Mouse (Mus musculus) liver, postnatal 0 days (tissue): ENCODE data around the gene Astn2. TPM values are rescaled to one million over a fixed set of nuclear protein-coding genes. Genes with fewer than 3 reads are reported as not detected.

Experiments
- ATAC-seq: fragments of 200-750 bp; cut with Nextera tagmentation; 2 replicates; pipeline ENCODE4 v1.8.0; 2017; ENCODE audit warnings: mild to moderate bottlenecking, moderate library complexity
- DNase-seq: peaks from one replicate; pipeline ENCODE4 v3.0.0-alpha.2; 2016
- H3K27ac ChIP-seq: fragments of 300-500 bp; sonication (generic); 2 replicates; pipeline ENCODE4 v1.5.1; 2014; ENCODE audit warnings: antibody characterized with exemption, moderate library complexity, mild to moderate bottlenecking, low read depth
- H3K27me3 ChIP-seq: fragments of 300-500 bp; sonication (generic); 2 replicates; pipeline ENCODE4 v1.6.1; 2014; ENCODE audit warnings: low read length, control low read depth, mixed read lengths; ENCODE audit not compliant: insufficient read depth
- H3K36me3 ChIP-seq: fragments of 300-500 bp; sonication (generic); replicated peaks from 2 replicates; pipeline ENCODE4 v1.6.1; 2014; ENCODE audit warnings: mild to moderate bottlenecking, control low read depth, low read length, moderate library complexity, mixed read lengths; ENCODE audit not compliant: insufficient read depth
- H3K4me1 ChIP-seq: fragments of 300-500 bp; sonication (generic); 2 replicates; pipeline ENCODE4 v1.6.1; 2014; ENCODE audit warnings: antibody characterized with exemption, mild to moderate bottlenecking, control low read depth; ENCODE audit not compliant: insufficient read depth
- H3K4me2 ChIP-seq: fragments of 300-500 bp; sonication (generic); 2 replicates; pipeline ENCODE4 v1.6.1; 2014; ENCODE audit warnings: low read depth, mild to moderate bottlenecking, low read length, moderate library complexity, mixed read lengths
- H3K4me3 ChIP-seq: fragments of 300-500 bp; sonication (generic); 2 replicates; pipeline ENCODE4 v1.5.1; 2014; ENCODE audit warnings: low read depth, low read length
- H3K9ac ChIP-seq: fragments of 300-500 bp; sonication (generic); replicated peaks from 2 replicates; pipeline ENCODE4 v1.6.1; 2014; ENCODE audit warnings: mild to moderate bottlenecking, moderate library complexity
- H3K9me3 ChIP-seq: fragments of 300-500 bp; sonication (generic); 2 replicates; pipeline ENCODE4 v1.6.1; 2016; ENCODE audit warnings: mild to moderate bottlenecking, control low read depth, low read length, mixed read lengths
- CTCF ChIP-seq: sonication (generic); IDR thresholded peaks from 2 replicates; pipeline ENCODE4 v1.5.1; 2016; ENCODE audit warnings: antibody characterized with exemption, low read depth
- EP300 ChIP-seq: IDR thresholded peaks from 2 replicates; pipeline ENCODE4 v1.6.1; 2016; ENCODE audit warnings: antibody characterized with exemption, low read depth, mild to moderate bottlenecking
- WGBS: fragments of 180-500 bp; shearing (Covaris S2); extraction: QIAGEN DNeasy Blood & Tissue Kit; methylation state at CpG from one replicate; pipeline ENCODE4 v1.1.7; 2014; ENCODE audit not compliant: insufficient replicate concordance; 5-methylcytosine and 5-hydroxymethylcytosine counted together
- polyA plus RNA-seq: library from polyadenylated mRNA; unstranded; fragments of >200 nt; fragmentation: Nextera tagmentation; extraction: Ambion mirVana; gene quantifications from 2 replicates; pipeline ENCODE4 v1.2.1, GENCODE M21; 2015

Gene Astn2
- polyA plus RNA-seq, 1 experiment from 2014 or later, result 0.02 TPM

- Histone ChIP-seq H3K4me2 (no peak overlapping the region), H3K27me3 (no peaks in the 10 kb centered on the region)
- WGBS, result 68% methylated on average over 3 of the region's 3 CpGs
These were observed 642.3 kb downstream of the Astn2 start for GRCm38 (mm10) chr4:65762116-65762515.

GRCm38 (mm10) chr4:65761658-65762057, 642.8 kb downstream of the Astn2 start:
- no peaks in the 10 kb centered on the region for H3K27me3 ChIP-seq
- H3K36me3 ChIP-seq, result no peaks in the 10 kb centered on the region
- TF ChIP-seq EP300 (no peak), CTCF (no peak)
- ATAC-seq (no peak), DNase-seq (no peak)
- no peak overlapping the region for H3K4me2 ChIP-seq
- no peak overlapping the region for H3K9ac ChIP-seq
- H3K4me3 ChIP-seq, result no peak overlapping the region
- H3K9me3 ChIP-seq, result no peaks in the 10 kb centered on the region
- no peaks in the 10 kb centered on the region for H3K4me1 ChIP-seq
- 72% methylated on average over 3 of the region's 3 CpGs for WGBS
- no peak overlapping the region for H3K27ac ChIP-seq

More at GRCm38 (mm10) chr4:65762116-65762515, 642.3 kb downstream of the Astn2 start:
- ATAC-seq (no peak), DNase-seq (no peak)
- H3K9ac ChIP-seq, result no peak overlapping the region
- TF ChIP-seq CTCF (no peak), EP300 (no peak)
- H3K27ac ChIP-seq, result no peak overlapping the region
- no peak overlapping the region for H3K4me3 ChIP-seq
- no peaks in the 10 kb centered on the region for H3K4me1 ChIP-seq
- H3K36me3 ChIP-seq, result no peaks in the 10 kb centered on the region
- no peaks in the 10 kb centered on the region for H3K9me3 ChIP-seq

- no peak overlapping the region for H3K9ac ChIP-seq
- WGBS, result 71% methylated on average over 1 of the region's 1 CpGs
These were observed 645.6 kb downstream of the Astn2 start for GRCm38 (mm10) chr4:65758875-65759201.

DNA sequence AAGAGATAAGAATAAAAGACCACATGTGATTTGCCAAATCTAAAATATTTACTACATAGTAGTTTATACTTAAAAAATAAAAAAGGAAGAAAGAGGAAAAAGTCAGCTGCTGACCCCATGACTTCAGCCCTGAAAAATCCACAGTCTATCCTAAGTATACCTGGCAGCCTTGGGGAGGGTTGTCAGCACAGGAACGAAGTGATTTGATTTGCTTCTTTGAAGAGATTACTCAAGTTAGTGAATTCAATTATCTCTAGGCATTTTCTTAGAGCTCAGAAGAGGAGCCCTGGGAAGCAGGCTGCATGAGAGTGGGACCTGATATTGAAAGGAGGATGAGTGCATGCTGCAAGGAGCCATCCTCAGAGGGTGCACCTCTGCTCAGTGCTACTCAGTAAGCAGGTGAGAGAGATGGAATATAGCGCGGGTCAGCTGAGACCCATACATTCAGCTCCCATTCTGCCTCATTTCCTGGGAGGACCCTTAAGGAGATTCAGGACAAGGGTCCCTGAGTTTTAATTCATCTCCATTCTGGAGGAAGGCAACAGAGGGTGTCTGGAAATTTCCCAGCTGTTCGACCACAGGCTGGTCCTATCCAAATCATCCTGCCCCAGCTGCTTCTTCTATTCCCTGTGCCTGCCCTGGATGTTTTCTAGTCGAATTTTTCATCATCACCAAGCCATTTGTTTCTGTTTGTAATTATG, 646.1 kb downstream of the Astn2 start:
- Histone ChIP-seq H3K36me3 (no peaks in the 10 kb centered on the region), H3K9ac (no peak overlapping the region), H3K27me3 (no peaks in the 10 kb centered on the region), H3K4me3 (no peak overlapping the region), H3K9me3 (no peaks in the 10 kb centered on the region), H3K27ac (no peak overlapping the region), H3K4me1 (no peaks in the 10 kb centered on the region), H3K4me2 (no peak overlapping the region)
- no peak for ATAC-seq
- 55% methylated on average over 5 of the region's 5 CpGs for WGBS
- no peak for TF ChIP-seq CTCF
- no peak for TF ChIP-seq EP300
- DNase-seq, result no peak

More at GRCm38 (mm10) chr4:65758875-65759201, 645.6 kb downstream of the Astn2 start:
- Histone ChIP-seq H3K9me3 (no peaks in the 10 kb centered on the region), H3K4me3 (no peak overlapping the region), H3K4me2 (no peak overlapping the region), H3K36me3 (no peaks in the 10 kb centered on the region), H3K27me3 (no peaks in the 10 kb centered on the region), H3K4me1 (no peaks in the 10 kb centered on the region), H3K27ac (no peak overlapping the region)
- no peak for TF ChIP-seq EP300
- TF ChIP-seq CTCF, result no peak
- ATAC-seq (no peak), DNase-seq (no peak)

GRCm38 (mm10) chr4:65752941-65753340, 651.5 kb downstream of the Astn2 start:
- Histone ChIP-seq H3K36me3 (no peaks in the 10 kb centered on the region), H3K27ac (no peak overlapping the region), H3K9me3 (no peaks in the 10 kb centered on the region), H3K4me1 (no peaks in the 10 kb centered on the region), H3K9ac (no peak overlapping the region), H3K4me2 (no peak overlapping the region), H3K27me3 (no peaks in the 10 kb centered on the region), H3K4me3 (no peak overlapping the region)
- no peak for DNase-seq
- TF ChIP-seq CTCF (no peak), EP300 (no peak)
- WGBS, result 57% methylated on average over 3 of the region's 3 CpGs
- ATAC-seq, result no peak

DNA sequence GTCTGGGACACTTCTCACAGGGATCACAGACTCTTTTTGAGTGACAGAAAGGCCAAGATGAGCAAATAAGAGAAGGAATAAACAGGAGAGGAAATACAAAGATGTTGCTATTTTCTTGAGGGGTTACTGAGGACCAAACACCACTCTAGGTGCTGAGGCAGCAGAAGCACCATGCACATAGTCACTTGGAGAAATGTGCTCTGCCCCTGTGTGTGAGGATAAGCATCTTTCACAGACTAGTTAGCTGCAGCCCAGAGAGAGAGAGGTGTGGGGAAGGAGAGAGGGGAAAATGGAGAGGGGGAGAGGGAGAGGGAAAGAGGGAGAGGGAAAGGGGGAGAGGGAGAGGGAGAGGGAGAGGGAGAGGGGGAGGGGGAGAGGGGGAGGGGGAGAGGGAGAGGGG, 659.6 kb downstream of the Astn2 start:
- H3K27ac ChIP-seq, result no peak overlapping the region
- no peak overlapping the region for H3K9ac ChIP-seq
- ATAC-seq (no peak), DNase-seq (no peak)
- no peaks in the 10 kb centered on the region for H3K36me3 ChIP-seq
- H3K27me3 ChIP-seq, result no peaks in the 10 kb centered on the region
- no peaks in the 10 kb centered on the region for H3K4me1 ChIP-seq
- no peak for TF ChIP-seq CTCF
- TF ChIP-seq EP300, result no peak
- no peak overlapping the region for H3K4me2 ChIP-seq
- H3K9me3 ChIP-seq, result no peaks in the 10 kb centered on the region
- H3K4me3 ChIP-seq, result no peak overlapping the region
